Mouse (Mus musculus) MEL (cell line): ENCODE results near the gene Nat14.

Source experiments
- CHD2 ChIP-seq: IDR thresholded peaks from 2 replicates; pipeline ENCODE4 v1.6.1; 2011; ENCODE audit warnings: low read length, improper control_type of control experiment
- CTCF ChIP-seq, 3 experiments: IDR thresholded peaks in 2 of 3; conservative IDR thresholded peaks in 1 of 3; 2 replicates each; pipeline ENCODE4 v1.5.1; 2011 to 2012; ENCODE audit warnings: low read length in 3 of 3, low read depth in 2 of 3, mild to moderate bottlenecking in 2 of 3, improper control_type of control experiment in 1 of 3, inconsistent platforms in 1 of 3, mixed read lengths in 1 of 3, moderate library complexity in 1 of 3; ENCODE audit not compliant: control insufficient read depth in 1 of 3, insufficient read depth in 1 of 3, poor library complexity in 1 of 3, severe bottlenecking in 1 of 3
- GABPA ChIP-seq: IDR thresholded peaks from 2 replicates; pipeline ENCODE4 v1.6.1; 2012; ENCODE audit warnings: low read depth, mild to moderate bottlenecking, inconsistent platforms, low read length, improper control_type of control experiment, moderate library complexity
- GATA1 ChIP-seq: IDR thresholded peaks from 2 replicates; pipeline ENCODE4 v1.6.1; 2011; ENCODE audit warnings: low read depth, low read length, improper control_type of control experiment
- JUND ChIP-seq: IDR thresholded peaks from 2 replicates; pipeline ENCODE4 v1.6.1; 2011; ENCODE audit warnings: low read depth, mild to moderate bottlenecking, improper control_type of control experiment, low read length
- MYB ChIP-seq: IDR thresholded peaks from 2 replicates; pipeline ENCODE4 v1.6.1; 2011; ENCODE audit warnings: mild to moderate bottlenecking, low read depth, low read length, improper control_type of control experiment
- POLR2A ChIP-seq, 2 experiments: IDR thresholded peaks; 2 replicates each; pipeline ENCODE4 v1.6.1; 2011 to 2012; ENCODE audit warnings: low read length in 2 of 2, mild to moderate bottlenecking in 2 of 2, control low read depth in 1 of 2, improper control_type of control experiment in 1 of 2, low read depth in 1 of 2, moderate library complexity in 1 of 2; ENCODE audit not compliant: control insufficient read depth in 1 of 2, insufficient read depth in 1 of 2, poor library complexity in 1 of 2
- RAD21 ChIP-seq: IDR thresholded peaks from 2 replicates; pipeline ENCODE4 v1.6.1; 2011; ENCODE audit warnings: mild to moderate bottlenecking, low read depth, low read length, improper control_type of control experiment
- SIN3A ChIP-seq: IDR thresholded peaks from 2 replicates; pipeline ENCODE4 v1.6.1; 2012; ENCODE audit warnings: low read length, improper control_type of control experiment, inconsistent platforms
- TBP ChIP-seq: IDR thresholded peaks from 2 replicates; pipeline ENCODE4 v1.8.0; 2011; ENCODE audit warnings: low read depth, low read length, improper control_type of control experiment
- USF1 ChIP-seq: IDR thresholded peaks from 2 replicates; pipeline ENCODE4 v1.6.1; 2014; ENCODE audit warnings: low read depth, mild to moderate bottlenecking, inconsistent platforms, low read length, improper control_type of control experiment, moderate library complexity
- USF2 ChIP-seq, 2 experiments: IDR thresholded peaks; 2 replicates each; pipeline ENCODE4 v1.6.1; 2011 to 2012; ENCODE audit warnings: improper control_type of control experiment in 2 of 2, low read length in 2 of 2, borderline replicate concordance in 1 of 2, inconsistent platforms in 1 of 2, low read depth in 1 of 2, mild to moderate bottlenecking in 1 of 2; ENCODE audit not compliant: insufficient read depth in 1 of 2
- ZMIZ1 ChIP-seq: IDR thresholded peaks from 2 replicates; pipeline ENCODE4 v1.6.1; 2012; ENCODE audit warnings: low read depth, mild to moderate bottlenecking, inconsistent platforms, low read length, improper control_type of control experiment, moderate library complexity
- ZNF384 ChIP-seq: IDR thresholded peaks from 2 replicates; pipeline ENCODE4 v1.6.1; 2012; ENCODE audit warnings: low read depth, mild to moderate bottlenecking, inconsistent platforms, low read length, improper control_type of control experiment

DNA sequence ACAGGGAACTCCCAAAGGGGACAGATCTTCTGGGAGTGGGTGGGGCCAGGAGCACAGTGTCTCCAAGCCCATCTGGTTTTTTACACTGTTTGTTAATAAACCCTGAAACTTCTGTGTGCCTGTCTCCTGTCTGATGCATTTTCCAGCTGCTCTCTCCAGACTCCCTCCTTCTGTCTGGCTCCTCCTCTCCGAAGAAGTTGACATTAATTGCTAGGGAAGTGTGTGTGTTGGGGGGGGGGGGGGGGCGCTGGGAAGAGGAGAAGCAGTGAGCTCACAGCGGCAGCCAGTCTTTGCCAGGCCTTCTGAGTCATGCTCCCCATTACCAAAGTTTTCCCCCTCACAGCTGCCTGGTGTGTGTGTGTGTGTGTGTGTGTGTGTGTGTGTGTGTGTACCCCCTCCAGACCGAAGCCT, 3.1 kb downstream of the Nat14 start:
- TF ChIP-seq GABPA: no peak
- TF ChIP-seq MYB: no peak
- TF ChIP-seq POLR2A (IDR thresholded peaks at IDR 0.05; ENCODE audit: control insufficient read depth in 1 of 2, insufficient read depth in 1 of 2, low read depth in 1 of 2, low read length in 2 of 2, poor library complexity in 1 of 2): no peak
- TF ChIP-seq CTCF (IDR thresholded peaks at IDR 0.05 in 2 of 3, conservative IDR thresholded peaks at IDR 0.05 in 1 of 3; ENCODE audit: control insufficient read depth in 1 of 3, insufficient read depth in 1 of 3, low read depth in 2 of 3, low read length in 3 of 3, poor library complexity in 1 of 3, severe bottlenecking in 1 of 3): no peak
- TF ChIP-seq CHD2: no peak
- no peak for TF ChIP-seq USF2 (IDR thresholded peaks at IDR 0.05; ENCODE audit: borderline replicate concordance in 1 of 2, insufficient read depth in 1 of 2, low read depth in 1 of 2, low read length in 2 of 2)
- TF ChIP-seq JUND: no peak
- TF ChIP-seq RAD21: no peak
- no peak for TF ChIP-seq ZNF384
- TF ChIP-seq GATA1: no peak
- TF ChIP-seq ZMIZ1: no peak
- TF ChIP-seq TBP: no peak
- no peak for TF ChIP-seq USF1
- no peak for TF ChIP-seq SIN3A
